Mouse (Mus musculus) CH12.LX (cell line): ENCODE results near the gene Nkiras1. TPM values are rescaled to one million over a fixed set of nuclear protein-coding genes. Genes with fewer than 3 reads are reported as not detected.

ENCODE experiments used
- DNase-seq: peaks from one replicate; pipeline ENCODE4 v3.0.0-alpha.2; 2013; ENCODE audit errors: extremely low read depth
- H3K27ac ChIP-seq: 2 replicates; pipeline ENCODE4 v1.5.1; 2012; ENCODE audit warnings: low read depth, mild to moderate bottlenecking, control low read depth, moderate library complexity; ENCODE audit not compliant: insufficient read depth
- H3K27me3 ChIP-seq: replicated peaks from 2 replicates; pipeline ENCODE3; 2012; ENCODE audit warnings: inconsistent platforms
- H3K36me3 ChIP-seq, 2 experiments: replicated peaks in 1 of 2; 2 replicates each; pipeline versions ENCODE3 to v1.6.1; 2012; ENCODE audit warnings: inconsistent platforms in 1 of 2, low read length in 1 of 2, mild to moderate bottlenecking in 1 of 2, mixed read lengths in 1 of 2, moderate library complexity in 1 of 2; ENCODE audit not compliant: control insufficient read depth in 1 of 2, insufficient read depth in 1 of 2
- H3K4me1 ChIP-seq, 2 experiments: 2 replicates each; pipeline ENCODE4 v1.6.1; 2012; ENCODE audit warnings: inconsistent platforms in 1 of 2, moderate library complexity in 1 of 2; ENCODE audit not compliant: insufficient read depth in 2 of 2, control insufficient read depth in 1 of 2
- H3K4me2 ChIP-seq: 2 replicates; pipeline ENCODE4 v1.6.1; 2012; ENCODE audit warnings: low read depth, mild to moderate bottlenecking, control low read depth; ENCODE audit not compliant: poor library complexity, insufficient read depth, severe bottlenecking
- H3K4me3 ChIP-seq, 3 experiments: fragments of 150-350 bp in 1 of 3; sonication (generic) in 1 of 3; replicated peaks in 1 of 3; 2 replicates each; pipeline versions ENCODE3 to v1.5.1; 2011 to 2012; ENCODE audit warnings: low read depth in 2 of 3, low read length in 2 of 3, mild to moderate bottlenecking in 2 of 3, moderate library complexity in 2 of 3, control low read depth in 1 of 3, improper control_type of control experiment in 1 of 3, inconsistent platforms in 1 of 3, mixed read lengths in 1 of 3; ENCODE audit not compliant: poor library complexity in 1 of 3
- H3K79me2 ChIP-seq: replicated peaks from 2 replicates; pipeline ENCODE4 v1.6.1; 2012; ENCODE audit warnings: mild to moderate bottlenecking, moderate library complexity; ENCODE audit not compliant: control insufficient read depth, poor library complexity, insufficient read depth, severe bottlenecking; ENCODE audit errors: extremely low read depth
- H3K9ac ChIP-seq: 2 replicates; pipeline ENCODE4 v1.6.1; 2012; ENCODE audit warnings: low read depth, mild to moderate bottlenecking, control low read depth, moderate library complexity; ENCODE audit not compliant: insufficient read depth
- H3K9me3 ChIP-seq: replicated peaks from 2 replicates; pipeline ENCODE3; 2012; ENCODE audit warnings: low read length, inconsistent platforms, mixed read lengths
- BHLHE40 ChIP-seq: IDR thresholded peaks from 2 replicates; pipeline ENCODE4 v1.6.1; 2011; ENCODE audit warnings: mild to moderate bottlenecking, low read depth, low read length, improper control_type of control experiment
- CHD2 ChIP-seq: IDR thresholded peaks from 2 replicates; pipeline ENCODE4 v1.6.1; 2011; ENCODE audit warnings: low read length, improper control_type of control experiment
- CTCF ChIP-seq, 2 experiments: IDR thresholded peaks in 1 of 2; conservative IDR thresholded peaks in 1 of 2; 2 replicates each; pipeline ENCODE4 v1.5.1; 2011 to 2012; ENCODE audit warnings: low read depth in 2 of 2, low read length in 2 of 2, improper control_type of control experiment in 1 of 2, inconsistent platforms in 1 of 2, mild to moderate bottlenecking in 1 of 2, moderate library complexity in 1 of 2
- ELF1 ChIP-seq: IDR thresholded peaks from 2 replicates; pipeline ENCODE4 v1.6.1; 2014; ENCODE audit warnings: low read depth, mild to moderate bottlenecking, inconsistent platforms, low read length, improper control_type of control experiment
- ETS1 ChIP-seq: conservative IDR thresholded peaks from 2 replicates; pipeline ENCODE4 v1.6.1; 2012; ENCODE audit warnings: low read depth, mild to moderate bottlenecking, inconsistent platforms, low read length, improper control_type of control experiment, moderate library complexity
- GABPA ChIP-seq: IDR thresholded peaks from 2 replicates; pipeline ENCODE4 v1.6.1; 2012; ENCODE audit warnings: low read depth, low read length, improper control_type of control experiment, inconsistent platforms; ENCODE audit not compliant: insufficient replicate concordance
- HCFC1 ChIP-seq: IDR thresholded peaks from 2 replicates; pipeline ENCODE4 v1.6.1; 2012; ENCODE audit warnings: low read depth, mild to moderate bottlenecking, inconsistent platforms, low read length, improper control_type of control experiment
- KAT2A ChIP-seq: IDR thresholded peaks from 2 replicates; pipeline ENCODE4 v1.6.1; 2012; ENCODE audit warnings: low read length, improper control_type of control experiment, inconsistent platforms; ENCODE audit not compliant: insufficient replicate concordance
- MAX ChIP-seq: IDR thresholded peaks from 2 replicates; pipeline ENCODE4 v1.6.1; 2011; ENCODE audit warnings: low read length, improper control_type of control experiment
- MAZ ChIP-seq: IDR thresholded peaks from 2 replicates; pipeline ENCODE4 v1.6.1; 2012; ENCODE audit warnings: low read depth, mild to moderate bottlenecking, inconsistent platforms, low read length, improper control_type of control experiment, moderate library complexity
- MEF2A ChIP-seq: IDR thresholded peaks from 2 replicates; pipeline ENCODE4 v1.6.1; 2014; ENCODE audit warnings: low read depth, mild to moderate bottlenecking, inconsistent platforms, low read length, improper control_type of control experiment, borderline replicate concordance
- MXI1 ChIP-seq: IDR thresholded peaks from 2 replicates; pipeline ENCODE4 v1.6.1; 2011; ENCODE audit warnings: mild to moderate bottlenecking, low read depth, low read length, improper control_type of control experiment
- MYC ChIP-seq: IDR thresholded peaks from 2 replicates; pipeline ENCODE4 v1.6.1; 2011; ENCODE audit warnings: low read depth, mild to moderate bottlenecking, improper control_type of control experiment, low read length
- NELFE ChIP-seq: IDR thresholded peaks from 2 replicates; pipeline ENCODE4 v1.6.1; 2011; ENCODE audit warnings: low read depth, low read length, improper control_type of control experiment
- NRF1 ChIP-seq: IDR thresholded peaks from 2 replicates; pipeline ENCODE4 v1.6.1; 2014; ENCODE audit warnings: low read depth, mild to moderate bottlenecking, inconsistent platforms, low read length, improper control_type of control experiment, moderate library complexity
- PAX5 ChIP-seq: IDR thresholded peaks from 2 replicates; pipeline ENCODE4 v1.6.1; 2012; ENCODE audit warnings: low read length, inconsistent platforms, mixed read lengths
- POLR2A ChIP-seq: IDR thresholded peaks from 2 replicates; pipeline ENCODE4 v1.6.1; 2011; ENCODE audit warnings: low read depth, mild to moderate bottlenecking, improper control_type of control experiment, low read length
- POLR2AphosphoS2 ChIP-seq: IDR thresholded peaks from 2 replicates; pipeline ENCODE4 v1.6.1; 2011; ENCODE audit warnings: low read depth, low read length, improper control_type of control experiment
- SIN3A ChIP-seq: IDR thresholded peaks from 2 replicates; pipeline ENCODE4 v1.6.1; 2012; ENCODE audit warnings: low read length, improper control_type of control experiment, inconsistent platforms
- SMC3 ChIP-seq: IDR thresholded peaks from 2 replicates; pipeline ENCODE4 v1.6.1; 2011; ENCODE audit warnings: low read depth, low read length, improper control_type of control experiment
- TBP ChIP-seq: conservative IDR thresholded peaks from 2 replicates; pipeline ENCODE4 v1.6.1; 2011; ENCODE audit warnings: low read depth, low read length, improper control_type of control experiment
- TCF12 ChIP-seq: IDR thresholded peaks from 2 replicates; pipeline ENCODE4 v1.6.1; 2014; ENCODE audit warnings: low read depth, mild to moderate bottlenecking, inconsistent platforms, low read length, improper control_type of control experiment
- UBTF ChIP-seq: IDR thresholded peaks from 2 replicates; pipeline ENCODE4 v1.6.1; 2012; ENCODE audit warnings: low read depth, mild to moderate bottlenecking, inconsistent platforms, low read length, improper control_type of control experiment, moderate library complexity
- USF1 ChIP-seq: IDR thresholded peaks from 2 replicates; pipeline ENCODE4 v1.6.1; 2014; ENCODE audit warnings: low read depth, mild to moderate bottlenecking, inconsistent platforms, low read length, improper control_type of control experiment
- USF2 ChIP-seq: conservative IDR thresholded peaks from 2 replicates; pipeline ENCODE4 v1.6.1; 2011; ENCODE audit warnings: low read depth, low read length, improper control_type of control experiment
- ZC3H11A ChIP-seq: IDR thresholded peaks from 2 replicates; pipeline ENCODE4 v1.6.1; 2012; ENCODE audit warnings: low read depth, mild to moderate bottlenecking, inconsistent platforms, low read length, improper control_type of control experiment
- ZNF384 ChIP-seq: IDR thresholded peaks from 2 replicates; pipeline ENCODE4 v1.6.1; 2012; ENCODE audit warnings: low read depth, low read length, improper control_type of control experiment, inconsistent platforms
- dilution Hi-C: fragments of 300-500 bp; cut with MboI; formaldehyde crosslinking; loops from 2 replicates; pipeline ENCODE4 v1.14.3; 2020; ENCODE audit warnings: low sequenced_read_pairs; ENCODE audit not compliant: extremely low pct_unique_long_range_greater_than_20kb, extremely low pct_ligation_motif_present
- in situ Hi-C: fragments of 300-500 bp; cut with MboI; formaldehyde crosslinking; loops from 3 replicates; pipeline ENCODE4 v1.14.3; 2019; ENCODE audit warnings: low sequenced_read_pairs, low pct_ligation_motif_present, low pct_unique_long_range_greater_than_20kb, mixed read lengths
- polyA plus RNA-seq: library from polyadenylated mRNA; unstranded; fragments of >175 nt; gene quantifications from 2 replicates; pipeline ENCODE4 v1.2.1, GENCODE M21; 2012; ENCODE audit warnings: low read depth; ENCODE audit not compliant: insufficient read length
- total RNA-seq, 2 experiments: library from RNA; depleted of rRNA; stranded (reverse); fragments of 300-350 nt in 1 of 2; fragments of >200 nt in 1 of 2; gene quantifications; 2 replicates each; pipeline ENCODE4 v1.2.3; 2012 to 2014

Gene Nkiras1
- total and polyA plus RNA-seq, 3 experiments = 5.5 to 9.8 (median 9.2) TPM

- Histone ChIP-seq H3K4me1 (peaks cover 0 to 42% of the 10 kb centered on the region in 2 experiments; a peak in 2 of 4 replicates), H3K36me3 (no peaks in the 10 kb centered on the region), H3K4me2 (peak overlapping the region; percentile 83; the same call in 1 of the 2 replicates), H3K9ac (peak overlapping the region; percentile 56), H3K27me3 (peaks cover 11% of the 10 kb centered on the region), H3K27ac (peak overlapping the region; percentile 39; the same call in 1 of the 2 replicates), H3K79me2 (no peaks in the 10 kb centered on the region), H3K9me3 (no peaks in the 10 kb centered on the region), H3K4me3 (peak overlapping the region; percentile 60 to 84 (median 67))
- in situ Hi-C loops (loop anchor here (5.0 kb wide), 1 partner anchor 34 kb away; the partner anchor contains the start of genes Nkiras1 and Rpl15), dilution Hi-C loops (no loop called here)
- TF ChIP-seq POLR2AphosphoS2 (peak; percentile 44; the same call in 1 of the 2 replicates), SMC3 (no peak), BHLHE40 (peak; percentile 99), NRF1 (peak; percentile 99), CTCF (conservative IDR thresholded peaks at IDR 0.05 in 1 of 2, IDR thresholded peaks at IDR 0.05 in 1 of 2; ENCODE audit: low read depth in 2 of 2, low read length in 2 of 2) (no peak), USF1 (peak; percentile 84), KAT2A (no peak), MAZ (0 out of 2 replicates have a peak, but pooled peaks have one; percentile 39), HCFC1 (peak; percentile 27; the same call in 1 of the 2 replicates), UBTF (no peak), ZNF384 (no peak), PAX5 (no peak), ZC3H11A (no peak), MEF2A (0 out of 2 replicates have a peak, but pooled peaks have one; percentile 42), NELFE (peak; percentile 81), USF2 (peak; percentile 47), GABPA (no peak; the same call in 1 of the 2 replicates), ETS1 (peak; percentile 94), TCF12 (peak; percentile 60; the same call in 1 of the 2 replicates), POLR2A (peak; percentile 87), ELF1 (peak; percentile 44; the same call in 1 of the 2 replicates), MXI1 (peak; percentile 99), SIN3A (peak; percentile 96), MYC (peak; percentile 73), CHD2 (peak; percentile 60; the same call in 1 of the 2 replicates), TBP (0 out of 2 replicates have a peak, but pooled peaks have one; percentile 25), MAX (peak; percentile 98)
- peak; percentile 94 for DNase-seq
These were observed 32.7 kb upstream of the Nkiras1 start for GRCm38 (mm10) chr14:18238131-18238749.
